Mouse (Mus musculus): Measurements from ENCODE around the gene Hspg2. TPM values are rescaled to one million over a fixed set of nuclear protein-coding genes. Genes with fewer than 3 reads are reported as not detected.
A peak's percentile ranks its signal among the peaks of the same experiment; 100 is the strongest.

The Hspg2 gene
- polyA plus RNA-seq, 1 experiment from 2014 or later, result 20.9 TPM

DNA sequence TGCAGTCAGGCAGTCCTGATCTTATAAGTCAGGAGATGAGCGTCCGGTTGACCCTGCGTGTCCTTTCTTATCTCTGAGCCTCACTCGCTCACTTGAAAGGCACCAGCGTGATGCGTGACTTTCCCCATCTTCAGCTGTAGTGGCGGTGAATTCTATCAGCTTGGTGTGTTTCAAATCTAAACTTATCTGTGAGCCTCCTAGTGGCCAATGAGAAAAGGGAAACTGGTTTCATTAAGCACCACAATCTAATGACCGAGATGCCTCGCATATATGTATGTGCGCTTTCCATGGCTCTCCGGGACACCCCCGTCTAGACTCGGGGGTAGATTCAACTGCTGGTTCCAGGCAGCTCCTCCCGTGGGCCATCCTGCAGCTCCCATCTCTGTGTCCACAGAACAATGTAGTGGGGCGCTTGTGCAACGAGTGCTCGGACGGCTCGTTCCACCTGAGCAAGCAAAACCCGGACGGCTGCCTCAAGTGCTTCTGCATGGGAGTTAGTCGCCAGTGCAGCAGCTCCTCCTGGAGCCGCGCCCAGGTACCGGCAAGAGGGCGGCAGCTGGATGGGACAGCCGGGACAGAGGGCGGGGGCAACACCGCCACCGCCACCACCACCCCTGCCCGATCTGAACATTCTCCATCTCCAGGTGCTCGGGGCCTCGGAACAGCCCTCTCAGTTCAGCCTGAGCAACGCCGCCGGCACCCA is 49.6 kb downstream of the Hspg2 start:
- Histone ChIP-seq H3K27me3 (replicated peaks) (no peaks in the 10 kb centered on the region), H3K36me3 (peaks cover 65% of the 10 kb centered on the region), H3K27ac (no peak overlapping the region), H3K4me2 (replicated peaks) (no peak overlapping the region), H3K9ac (no peak overlapping the region), H3K9me3 (no peaks in the 10 kb centered on the region), H3K4me3 (replicated peaks) (no peak overlapping the region), H3K4me1 (replicated peaks) (no peaks in the 10 kb centered on the region)
- ATAC-seq, result no peak
- 86% methylated on average over 36 of the region's 36 CpGs for WGBS

GRCm38 (mm10) chr4:137518746-137519145 is 50.2 kb downstream of the Hspg2 start:
- H3K36me3 ChIP-seq, result peaks cover 67% of the 10 kb centered on the region
- WGBS, result 87% methylated on average over 14 of the region's 14 CpGs
- H3K4me3 ChIP-seq (replicated peaks), result no peak overlapping the region
- H3K9ac ChIP-seq, result no peak overlapping the region
- no peak for ATAC-seq
- H3K27me3 ChIP-seq (replicated peaks), result no peaks in the 10 kb centered on the region
- no peaks in the 10 kb centered on the region for H3K4me1 ChIP-seq (replicated peaks)
- no peak overlapping the region for H3K4me2 ChIP-seq (replicated peaks)
- no peaks in the 10 kb centered on the region for H3K9me3 ChIP-seq
- no peak overlapping the region for H3K27ac ChIP-seq

- Histone ChIP-seq H3K4me2 (replicated peaks) (no peak overlapping the region), H3K36me3 (peaks cover 63% of the 10 kb centered on the region)
- WGBS, result 94% methylated on average over 5 of the region's 5 CpGs
These were observed 51.8 kb downstream of the Hspg2 start for GRCm38 (mm10) chr4:137520346-137520745.

DNA sequence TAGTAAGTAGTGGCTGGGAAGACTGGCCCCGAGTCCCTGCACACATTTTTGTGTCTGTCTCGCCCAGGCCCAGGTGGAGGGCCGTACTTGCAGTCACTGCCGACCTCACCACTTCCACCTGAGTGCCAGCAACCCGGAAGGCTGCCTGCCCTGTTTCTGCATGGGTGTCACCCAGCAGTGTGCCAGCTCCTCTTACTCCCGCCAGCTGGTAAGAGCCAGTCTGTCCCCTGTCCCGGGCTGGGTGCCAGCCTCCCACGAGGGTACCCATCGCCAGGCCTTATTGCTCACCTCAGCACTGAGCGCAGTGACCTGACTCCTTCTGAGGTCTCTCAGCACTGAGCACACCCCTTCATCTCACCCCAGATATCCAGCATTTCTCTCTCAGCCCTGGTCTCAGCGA is 53.4 kb downstream of the Hspg2 start:
- Histone ChIP-seq H3K27ac (no peak overlapping the region), H3K4me3 (replicated peaks) (no peak overlapping the region), H3K4me2 (replicated peaks) (no peak overlapping the region), H3K9me3 (no peaks in the 10 kb centered on the region), H3K27me3 (replicated peaks) (no peaks in the 10 kb centered on the region), H3K4me1 (replicated peaks) (0 out of 2 replicates have a peak, but pooled peaks cover 3% of the 10 kb centered on the region), H3K36me3 (peaks cover 60% of the 10 kb centered on the region), H3K9ac (no peak overlapping the region)
- 94% methylated on average over 11 of the region's 11 CpGs for WGBS
- no peak for ATAC-seq

More at GRCm38 (mm10) chr4:137520346-137520745, 51.8 kb downstream of the Hspg2 start:
- Histone ChIP-seq H3K27ac (no peak overlapping the region), H3K9ac (no peak overlapping the region), H3K9me3 (no peaks in the 10 kb centered on the region), H3K27me3 (replicated peaks) (no peaks in the 10 kb centered on the region), H3K4me1 (replicated peaks) (no peaks in the 10 kb centered on the region), H3K4me3 (replicated peaks) (no peak overlapping the region)
- ATAC-seq, result no peak

DNA sequence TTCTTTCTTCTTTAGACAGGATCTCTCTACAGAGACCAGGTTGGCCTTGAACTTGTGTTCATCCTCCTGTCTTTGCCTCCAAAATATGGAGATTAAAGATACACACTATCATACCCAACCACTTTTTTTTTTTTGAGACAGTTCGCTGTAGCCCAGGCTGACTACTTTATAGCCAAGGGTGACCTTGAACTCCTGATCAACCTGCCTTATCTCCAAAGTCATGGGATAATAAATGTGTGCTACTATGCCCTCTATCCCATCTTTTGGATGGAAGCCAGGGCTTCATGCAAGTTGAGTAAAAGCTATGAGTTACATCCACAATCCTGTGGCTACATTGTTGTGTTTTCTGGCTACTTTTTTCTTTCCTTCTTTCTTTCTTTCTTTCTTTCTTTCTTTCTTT is 56.9 kb downstream of the Hspg2 start:
- no peak for ATAC-seq
- Histone ChIP-seq H3K27me3 (replicated peaks) (no peaks in the 10 kb centered on the region), H3K27ac (no peak overlapping the region), H3K4me2 (replicated peaks) (no peak overlapping the region), H3K9me3 (no peaks in the 10 kb centered on the region), H3K4me3 (replicated peaks) (no peak overlapping the region), H3K36me3 (peaks cover 52% of the 10 kb centered on the region), H3K9ac (no peak overlapping the region), H3K4me1 (replicated peaks) (0 out of 2 replicates have a peak, but pooled peaks cover 3% of the 10 kb centered on the region)
- 79% methylated on average over 1 of the region's 1 CpGs for WGBS

- Histone ChIP-seq H3K4me2 (replicated peaks) (no peak overlapping the region), H3K9ac (no peak overlapping the region), H3K9me3 (no peaks in the 10 kb centered on the region), H3K4me1 (replicated peaks) (0 out of 2 replicates have a peak, but pooled peaks cover 3% of the 10 kb centered on the region), H3K27ac (no peak overlapping the region), H3K4me3 (replicated peaks) (no peak overlapping the region), H3K27me3 (replicated peaks) (no peaks in the 10 kb centered on the region), H3K36me3 (peaks cover 42% of the 10 kb centered on the region)
- WGBS, result 61% methylated on average over 4 of the region's 4 CpGs
- peak; percentile 85 for ATAC-seq
These were observed 58.8 kb downstream of the Hspg2 start for GRCm38 (mm10) chr4:137527368-137527767.

- ATAC-seq, result 0 out of 2 replicates have a peak, but pooled peaks have one; percentile 15
- H3K9me3 ChIP-seq, result no peaks in the 10 kb centered on the region
- H3K9ac ChIP-seq, result no peak overlapping the region
- H3K27ac ChIP-seq, result no peak overlapping the region
- H3K36me3 ChIP-seq, result peaks cover 38% of the 10 kb centered on the region
- no peak overlapping the region for H3K4me3 ChIP-seq (replicated peaks)
- H3K4me1 ChIP-seq (replicated peaks), result 0 out of 2 replicates have a peak, but pooled peaks cover 3% of the 10 kb centered on the region
- WGBS, result 86% methylated on average over 6 of the region's 6 CpGs
- no peaks in the 10 kb centered on the region for H3K27me3 ChIP-seq (replicated peaks)
- H3K4me2 ChIP-seq (replicated peaks), result no peak overlapping the region
These were observed 59.3 kb downstream of the Hspg2 start for GRCm38 (mm10) chr4:137527872-137528271.

DNA sequence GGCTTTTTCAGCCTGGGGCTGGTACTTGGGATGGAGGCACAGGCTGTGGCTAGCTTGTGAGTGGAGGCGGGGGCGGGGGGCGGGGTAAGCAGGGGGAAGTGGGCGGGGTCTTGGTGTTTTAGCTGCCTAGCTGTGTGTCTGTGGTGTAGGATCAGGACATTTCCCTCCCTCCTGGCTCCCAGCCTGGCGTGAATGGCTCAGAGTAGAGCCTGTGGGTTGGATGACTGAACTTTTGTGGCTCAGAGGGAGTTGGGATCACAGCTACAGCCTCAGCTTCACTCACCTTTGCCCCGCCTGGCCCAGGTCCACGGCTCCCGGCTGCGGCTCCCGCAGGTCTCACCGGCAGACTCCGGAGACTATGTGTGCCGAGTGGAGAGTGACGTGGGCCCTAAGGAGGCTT is 71.8 kb downstream of the Hspg2 start:
- H3K4me1 ChIP-seq (replicated peaks), result no peaks in the 10 kb centered on the region
- H3K9ac ChIP-seq, result no peak overlapping the region
- no peak overlapping the region for H3K27ac ChIP-seq
- H3K4me3 ChIP-seq (replicated peaks), result no peak overlapping the region
- 75% methylated on average over 14 of the region's 14 CpGs for WGBS
- H3K4me2 ChIP-seq (replicated peaks), result no peak overlapping the region
- H3K27me3 ChIP-seq (replicated peaks), result no peaks in the 10 kb centered on the region
- no peak for ATAC-seq
- H3K9me3 ChIP-seq, result no peaks in the 10 kb centered on the region
- H3K36me3 ChIP-seq, result peaks cover 70% of the 10 kb centered on the region

DNA sequence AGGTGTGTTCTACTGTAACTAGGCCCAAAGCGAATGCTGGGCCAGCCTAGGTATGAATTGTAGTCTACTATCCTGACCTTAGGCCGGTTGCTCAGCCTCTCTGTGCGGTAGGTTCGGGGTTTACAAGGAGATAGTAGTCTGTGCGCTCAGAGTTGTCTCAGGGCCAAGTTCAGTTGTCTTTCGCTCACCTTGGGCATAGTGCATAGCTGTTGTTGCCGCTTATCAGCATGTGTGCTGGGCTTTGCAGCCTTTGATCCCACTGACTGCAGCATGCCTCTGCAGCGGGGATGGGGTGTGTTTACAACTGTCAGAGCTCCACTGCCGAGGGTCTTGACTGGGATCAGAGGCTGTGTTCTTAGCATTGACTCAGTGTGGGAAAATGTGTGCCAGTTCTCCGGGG is 74.4 kb downstream of the Hspg2 start:
- Histone ChIP-seq H3K27ac (no peak overlapping the region), H3K9ac (no peak overlapping the region), H3K27me3 (replicated peaks) (no peaks in the 10 kb centered on the region), H3K4me2 (replicated peaks) (no peak overlapping the region), H3K4me1 (replicated peaks) (no peaks in the 10 kb centered on the region), H3K4me3 (replicated peaks) (no peak overlapping the region), H3K36me3 (peaks cover 81% of the 10 kb centered on the region), H3K9me3 (no peaks in the 10 kb centered on the region)
- peak; percentile 70 for ATAC-seq
- WGBS, result 71% methylated on average over 10 of the region's 10 CpGs

GRCm38 (mm10) chr4:137545568-137545967 is 77.0 kb downstream of the Hspg2 start:
- H3K4me1 ChIP-seq (replicated peaks), result no peaks in the 10 kb centered on the region
- 93% methylated on average over 9 of the region's 9 CpGs for WGBS
- H3K27ac ChIP-seq, result no peak overlapping the region
- H3K4me2 ChIP-seq (replicated peaks), result no peak overlapping the region
- no peak for ATAC-seq
- no peaks in the 10 kb centered on the region for H3K27me3 ChIP-seq (replicated peaks)
- no peaks in the 10 kb centered on the region for H3K9me3 ChIP-seq
- H3K9ac ChIP-seq, result no peak overlapping the region
- H3K4me3 ChIP-seq (replicated peaks), result no peak overlapping the region
- peaks cover 72% of the 10 kb centered on the region for H3K36me3 ChIP-seq

- Histone ChIP-seq H3K4me2 (replicated peaks) (no peak overlapping the region), H3K4me3 (replicated peaks) (no peak overlapping the region), H3K27ac (no peak overlapping the region), H3K36me3 (peaks cover 71% of the 10 kb centered on the region), H3K27me3 (replicated peaks) (no peaks in the 10 kb centered on the region), H3K9me3 (no peaks in the 10 kb centered on the region), H3K9ac (no peak overlapping the region), H3K4me1 (replicated peaks) (no peaks in the 10 kb centered on the region)
- WGBS, result 81% methylated on average over 5 of the region's 5 CpGs
- ATAC-seq, result no peak
These were observed 77.5 kb downstream of the Hspg2 start for GRCm38 (mm10) chr4:137546003-137546525.

- no peaks in the 10 kb centered on the region for H3K9me3 ChIP-seq
- no peak for ATAC-seq
- H3K4me2 ChIP-seq (replicated peaks), result no peak overlapping the region
- no peak overlapping the region for H3K27ac ChIP-seq
- no peak overlapping the region for H3K4me3 ChIP-seq (replicated peaks)
- H3K27me3 ChIP-seq (replicated peaks), result no peaks in the 10 kb centered on the region
- peaks cover 62% of the 10 kb centered on the region for H3K36me3 ChIP-seq
- H3K4me1 ChIP-seq (replicated peaks), result no peaks in the 10 kb centered on the region
- WGBS, result 95% methylated on average over 17 of the region's 17 CpGs
- no peak overlapping the region for H3K9ac ChIP-seq
These were observed 84.9 kb downstream of the Hspg2 start for GRCm38 (mm10) chr4:137553466-137553865.

DNA sequence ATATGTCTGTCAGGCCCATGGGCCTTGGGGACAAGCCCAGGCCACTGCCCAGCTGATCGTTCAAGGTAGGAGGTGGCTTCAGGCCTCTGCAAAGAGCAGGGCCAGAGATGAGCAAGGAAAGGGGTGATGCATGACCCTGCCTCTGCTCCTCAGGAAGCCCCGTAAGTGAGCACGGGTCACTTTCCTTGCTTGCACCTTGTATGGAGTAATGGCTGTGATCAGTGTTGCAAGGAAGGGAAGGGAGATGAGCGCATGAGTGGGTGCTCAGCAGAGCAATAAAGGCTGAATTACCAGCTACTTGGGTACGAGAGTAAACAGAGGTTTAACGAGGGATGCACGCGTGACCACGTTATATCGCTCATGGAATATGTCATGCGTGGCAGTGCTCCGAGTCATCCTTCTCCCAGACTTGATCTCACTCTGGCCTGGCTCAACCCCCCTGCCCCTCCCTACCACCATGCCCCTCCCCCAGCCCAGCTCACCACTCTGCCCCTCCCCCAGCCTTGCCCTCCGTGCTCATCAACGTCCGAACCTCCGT is 88.2 kb downstream of the Hspg2 start:
- Histone ChIP-seq H3K36me3 (peaks cover 50% of the 10 kb centered on the region), H3K27ac (no peak overlapping the region), H3K27me3 (replicated peaks) (no peaks in the 10 kb centered on the region), H3K9ac (no peak overlapping the region), H3K4me1 (replicated peaks) (no peaks in the 10 kb centered on the region), H3K9me3 (no peaks in the 10 kb centered on the region), H3K4me3 (replicated peaks) (no peak overlapping the region), H3K4me2 (replicated peaks) (no peak overlapping the region)
- ATAC-seq, result no peak
- 84% methylated on average over 16 of the region's 16 CpGs for WGBS

Measured in intestine, embryonic 15.5 days (tissue).